Mouse (Mus musculus) bone marrow macrophage, adult 2 months (primary cell): ENCODE data around the gene Gm31371.
"Not testable (repeated sequence)": the region's sequence is repeated elsewhere in the genome, so short reads cannot be mapped to it uniquely, and the experiment has no call there.

Source experiments
- CTCF ChIP-seq: IDR thresholded peaks from 2 replicates; pipeline ENCODE4 v1.5.1; 2012; ENCODE audit warnings: low read depth, mild to moderate bottlenecking, low read length, moderate library complexity
- POLR2A ChIP-seq: IDR thresholded peaks from 2 replicates; pipeline ENCODE4 v1.6.1; 2012; ENCODE audit warnings: mild to moderate bottlenecking, low read depth, low read length, borderline replicate concordance

DNA sequence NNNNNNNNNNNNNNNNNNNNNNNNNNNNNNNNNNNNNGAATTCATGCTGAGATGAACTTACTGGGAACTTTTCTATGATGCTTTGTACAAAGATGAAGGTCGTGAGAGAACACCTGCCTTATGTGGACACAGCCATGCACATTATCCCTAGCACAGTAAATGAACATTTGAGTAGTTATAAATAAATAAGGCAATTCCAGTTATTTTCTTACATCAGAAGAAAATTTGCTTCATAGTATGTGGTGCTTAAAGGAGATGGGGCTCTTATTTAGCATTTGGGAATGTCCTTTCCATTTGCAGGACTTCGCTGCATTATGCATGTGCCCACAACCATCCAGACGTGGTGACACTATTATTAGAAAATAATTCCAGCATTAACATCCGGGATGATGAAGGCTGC, at the start of gene Gm31371:
- not testable (repeated sequence) for TF ChIP-seq CTCF, POLR2A
